Mouse (Mus musculus) skeletal muscle tissue, postnatal 0 days (tissue): ENCODE data around the gene Plekho2. TPM values are rescaled to one million over a fixed set of nuclear protein-coding genes. Genes with fewer than 3 reads are reported as not detected.

Experiments used
- polyA plus RNA-seq: library from polyadenylated mRNA; unstranded; fragments of >200 nt; fragmentation: Nextera tagmentation; extraction: Ambion mirVana; gene quantifications from 2 replicates; pipeline ENCODE4 v1.2.1, GENCODE M21; 2015

Gene Plekho2
- 9.0 and 12.6 TPM in 2 replicates for polyA plus RNA-seq

GRCm38 (mm10) chr9:65579781-65580371 lies at the start of gene Plekho2:
Gene Plekho2, minus strand, starts transcription at chr9:65580040.

GRCm38 (mm10) chr9:65629025-65629766 lies 49.4 kb upstream of the Plekho2 start, which contains the start of gene Rbpms2:
Gene Rbpms2, plus strand, starts transcription at chr9:65629648.

GRCm38 (mm10) chr9:65586406-65587269 lies 6.8 kb upstream of the Plekho2 start, which contains the start of gene Pif1:
Gene Pif1, plus strand, starts transcription at chr9:65587160.

GRCm38 (mm10) chr9:65519807-65520504 lies 59.9 kb downstream of the Plekho2 start, which contains the start of gene Ankdd1a:
Gene Ankdd1a, minus strand, starts transcription at chr9:65520193.

Other genes with a start within 250 kb of the Plekho2 start
- gene Pdcd7, start 233.9 kb downstream of the Plekho2 start, polyA plus RNA-seq: 6.1 and 6.7 TPM in 2 replicates
- gene Ubap1l, start 219.0 kb downstream of the Plekho2 start, polyA plus RNA-seq: 0.10 TPM in 1 of 2 replicates, not detected in the other
- 8.9 and 9.0 TPM in 2 replicates for gene Kbtbd13, start 188.4 kb downstream of the Plekho2 start, polyA plus RNA-seq
- 6.2 and 6.9 TPM in 2 replicates for gene Rasl12, start 181.5 kb downstream of the Plekho2 start, polyA plus RNA-seq
- not detected in 2 replicates for gene Slc51b, start 157.1 kb downstream of the Plekho2 start, polyA plus RNA-seq
- 9.4 and 10.4 TPM in 2 replicates for gene Mtfmt, start 144.3 kb downstream of the Plekho2 start, polyA plus RNA-seq
- 136 and 155 TPM in 2 replicates for gene Spg21, start 119.1 kb downstream of the Plekho2 start, polyA plus RNA-seq
- gene Ankdd1a, start 59.8 kb downstream of the Plekho2 start, polyA plus RNA-seq: not detected in 2 replicates
- gene Pif1, start 7.1 kb upstream of the Plekho2 start, polyA plus RNA-seq: 1.7 and 2.6 TPM in 2 replicates
- 4.4 and 7.6 TPM in 2 replicates for gene Rbpms2, start 49.6 kb upstream of the Plekho2 start, polyA plus RNA-seq
- 250 and 270 TPM in 2 replicates for gene Oaz2, start 88.0 kb upstream of the Plekho2 start, polyA plus RNA-seq
- gene Zfp609, start 247.5 kb upstream of the Plekho2 start, polyA plus RNA-seq: 2.6 and 2.9 TPM in 2 replicates